Mouse (Mus musculus) layer of hippocampus, adult 18-20 months (tissue): ENCODE measurements around the gene 3110082I17Rik. TPM values are rescaled to one million over a fixed set of nuclear protein-coding genes. Genes with fewer than 3 reads are reported as not detected.

Experiments used
- DNase-seq, 2 experiments: peaks; one replicate each; pipeline ENCODE4 v3.0.0; 2022; ENCODE audit warnings: low spot score in 2 of 2
- total RNA-seq, 2 experiments: library from RNA; stranded (reverse); gene quantifications; 2 replicates each; pipeline ENCODE4 v1.2.3; 2021

3110082I17Rik gene
- total RNA-seq, 2 experiments from 2014 or later: 14.6 to 15.7 TPM

DNA sequence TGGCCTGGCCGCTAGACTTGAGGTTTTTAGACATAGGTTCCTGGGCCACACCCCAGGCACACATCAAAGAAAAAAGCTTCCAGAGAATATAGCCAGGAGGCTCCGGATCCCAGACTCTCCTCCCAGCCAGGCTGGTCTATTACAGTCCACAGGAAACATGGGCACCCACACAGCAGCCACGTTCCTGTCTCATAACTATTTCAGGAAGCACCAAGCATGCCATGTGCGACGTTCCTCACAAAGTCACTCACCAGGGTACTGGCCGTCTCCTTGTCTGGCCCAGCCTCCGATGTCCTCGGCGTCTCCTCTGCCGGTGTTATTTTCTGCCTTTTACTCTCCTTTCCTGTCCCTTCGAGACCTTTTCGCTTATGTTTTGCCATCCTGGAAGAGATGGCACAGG lies 5.2 kb downstream of the 3110082I17Rik start:
- DNase-seq: no peak

DNA sequence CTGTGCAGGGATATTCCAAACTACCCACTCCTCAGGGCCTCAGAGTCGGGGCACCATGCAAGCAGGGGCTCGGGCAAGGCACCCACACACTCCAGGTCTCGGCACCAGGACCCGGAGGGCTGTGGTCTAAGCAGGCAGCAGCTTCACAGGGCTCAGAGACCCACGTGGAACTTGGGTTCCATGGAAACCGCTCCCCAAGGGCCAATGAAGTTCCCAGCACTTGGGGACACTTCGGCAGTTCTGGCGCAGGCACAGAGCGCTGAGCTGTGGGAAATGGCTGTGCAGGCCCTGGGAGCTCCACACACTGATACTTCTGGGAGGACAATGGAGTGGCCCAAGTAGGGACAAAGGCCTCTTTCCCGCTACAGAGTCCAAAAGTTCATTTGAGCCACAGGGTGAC lies 7.3 kb downstream of the 3110082I17Rik start:
- no peak for DNase-seq

DNA sequence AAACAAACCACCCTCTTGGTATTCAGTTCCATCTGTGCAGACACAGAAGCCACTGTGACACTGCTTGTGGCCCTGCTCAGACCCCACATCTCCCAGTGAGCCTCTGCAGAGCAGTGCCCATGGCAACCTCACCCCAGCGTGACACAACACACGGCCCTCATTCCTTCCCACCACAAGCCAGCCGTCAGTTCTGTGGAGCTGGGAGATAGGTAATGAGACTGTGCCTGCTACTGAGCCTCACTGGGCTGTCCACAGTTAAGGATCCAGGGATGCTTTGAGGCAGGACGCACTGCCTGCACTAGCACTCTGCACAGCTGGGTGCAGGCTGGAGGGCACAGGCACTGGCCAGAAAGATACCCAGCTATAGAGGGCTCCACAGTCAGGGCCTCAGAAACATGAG lies 10.4 kb downstream of the 3110082I17Rik start:
- DNase-seq: no peak

DNA sequence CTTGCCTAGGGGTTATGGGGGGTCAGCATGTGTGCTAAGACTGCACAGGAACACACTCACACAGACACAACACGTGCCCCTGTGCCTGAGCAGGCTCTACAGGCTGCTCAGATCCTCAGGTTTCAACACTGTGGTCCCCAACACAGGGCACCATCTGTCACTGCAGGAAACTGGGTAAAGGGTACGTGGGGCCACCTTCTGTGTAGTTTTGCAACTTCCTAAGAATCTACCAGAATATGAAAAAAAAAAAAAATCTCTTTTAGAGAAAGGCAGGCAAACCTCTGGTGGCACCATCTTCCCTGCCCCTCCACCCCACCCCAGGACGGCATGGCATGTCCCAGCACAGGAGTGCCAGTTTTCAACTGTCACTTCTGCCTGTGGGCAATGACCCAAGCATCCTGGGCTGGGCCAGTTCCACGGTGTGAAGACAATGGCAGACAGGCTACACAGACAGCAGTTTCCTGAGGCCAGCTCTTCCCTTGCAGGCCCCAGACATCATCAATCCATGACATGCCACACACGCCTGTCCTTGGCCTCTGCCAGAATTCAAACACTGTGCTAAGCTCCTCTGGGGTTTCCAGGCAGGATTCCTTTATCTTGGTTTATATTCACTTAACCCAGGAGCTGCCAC lies 11.1 kb downstream of the 3110082I17Rik start:
- no peak for DNase-seq

DNA sequence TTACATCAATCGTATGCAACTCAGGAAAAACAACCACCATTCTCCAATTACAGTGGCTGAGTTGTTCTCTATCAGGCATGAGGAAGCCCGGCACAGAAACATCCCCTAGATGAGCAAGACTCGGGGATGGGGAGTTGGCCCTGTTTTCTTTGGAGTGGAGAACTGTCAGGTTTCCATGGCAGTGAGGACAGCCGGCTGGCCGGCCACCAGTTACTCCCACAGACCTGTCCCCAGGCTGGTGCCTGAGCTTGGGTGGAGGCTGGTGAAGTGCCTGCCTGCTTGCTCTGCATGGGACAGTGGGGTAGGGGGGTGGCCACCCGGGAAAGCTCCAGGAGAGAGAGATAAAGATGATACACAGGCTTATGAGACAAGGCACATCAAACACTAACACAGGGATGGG lies 12.3 kb downstream of the 3110082I17Rik start:
- peak in 1 of 2 experiments; percentile 58 for DNase-seq

DNA sequence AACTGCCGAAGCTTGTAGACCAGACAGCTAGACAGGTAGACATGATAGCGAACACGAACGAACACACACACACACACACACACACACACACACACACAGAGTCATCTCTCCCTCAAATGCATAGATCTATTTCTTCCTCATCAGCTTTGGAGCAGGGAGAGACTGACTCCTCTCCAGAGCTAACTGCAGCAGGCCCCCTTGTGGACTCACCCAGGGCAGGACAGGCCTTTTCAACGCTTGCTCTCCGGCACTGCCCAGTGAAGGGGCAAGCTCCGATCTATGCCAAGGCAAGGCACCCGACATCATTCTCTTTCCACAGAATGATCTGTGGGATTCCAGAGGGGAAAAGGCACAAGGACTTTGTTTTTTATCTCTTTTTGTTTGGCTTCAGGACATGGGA lies 15.1 kb downstream of the 3110082I17Rik start:
- no peak for DNase-seq

DNA sequence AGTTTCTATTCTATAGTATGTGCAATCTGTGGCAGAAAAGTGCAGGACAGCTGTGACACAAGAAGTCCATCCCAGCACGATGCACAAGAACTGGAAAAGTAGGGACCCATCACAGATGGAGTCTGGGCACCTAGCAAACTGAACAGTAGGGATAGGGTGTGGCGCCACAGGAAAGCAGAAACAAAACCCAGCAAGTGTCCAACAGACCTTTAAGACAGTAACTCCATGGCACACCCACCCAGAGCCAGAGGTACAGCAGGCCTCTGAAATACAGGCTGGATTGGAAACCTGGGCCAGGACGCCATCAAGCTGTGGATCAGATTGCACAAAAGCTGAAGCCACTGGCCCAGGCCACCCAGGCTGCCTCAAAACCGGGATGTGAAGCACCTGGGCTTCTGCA lies 17.4 kb downstream of the 3110082I17Rik start:
- DNase-seq: no peak

DNA sequence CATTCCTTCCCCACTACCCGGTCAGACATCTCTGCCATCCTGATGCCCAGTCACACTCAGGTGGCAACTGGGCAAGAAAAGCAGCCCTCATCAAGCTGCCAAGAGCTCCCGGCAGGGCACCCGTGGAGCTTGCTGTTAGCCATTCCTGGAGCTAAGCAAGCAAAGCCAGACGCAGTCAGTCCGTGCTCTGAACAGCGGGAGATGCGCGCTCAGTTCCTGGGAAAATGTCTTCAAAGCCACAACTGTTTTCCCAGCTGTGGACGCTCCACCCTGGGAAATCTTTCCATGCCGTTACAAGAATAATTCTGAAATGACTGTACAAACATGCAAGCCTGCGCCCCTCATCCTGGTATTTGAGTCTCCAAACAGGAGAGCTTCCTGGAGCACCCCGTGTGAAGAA lies 17.9 kb downstream of the 3110082I17Rik start:
- DNase-seq: no peak

DNA sequence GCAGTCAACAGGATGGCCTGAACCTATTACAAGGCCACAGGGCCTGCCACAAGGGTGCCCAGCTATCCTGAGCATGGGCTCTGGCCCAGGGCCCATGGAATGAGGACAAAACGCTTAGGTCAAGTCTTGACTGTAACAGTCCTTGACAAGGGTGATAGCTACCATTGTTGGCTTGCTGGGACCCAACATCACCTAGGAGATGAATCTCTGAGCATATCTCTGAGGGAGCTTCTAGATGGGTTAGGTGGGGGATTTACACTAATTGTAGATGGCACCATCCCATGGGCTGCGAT lies 18.7 kb downstream of the 3110082I17Rik start:
- no peak for DNase-seq

DNA sequence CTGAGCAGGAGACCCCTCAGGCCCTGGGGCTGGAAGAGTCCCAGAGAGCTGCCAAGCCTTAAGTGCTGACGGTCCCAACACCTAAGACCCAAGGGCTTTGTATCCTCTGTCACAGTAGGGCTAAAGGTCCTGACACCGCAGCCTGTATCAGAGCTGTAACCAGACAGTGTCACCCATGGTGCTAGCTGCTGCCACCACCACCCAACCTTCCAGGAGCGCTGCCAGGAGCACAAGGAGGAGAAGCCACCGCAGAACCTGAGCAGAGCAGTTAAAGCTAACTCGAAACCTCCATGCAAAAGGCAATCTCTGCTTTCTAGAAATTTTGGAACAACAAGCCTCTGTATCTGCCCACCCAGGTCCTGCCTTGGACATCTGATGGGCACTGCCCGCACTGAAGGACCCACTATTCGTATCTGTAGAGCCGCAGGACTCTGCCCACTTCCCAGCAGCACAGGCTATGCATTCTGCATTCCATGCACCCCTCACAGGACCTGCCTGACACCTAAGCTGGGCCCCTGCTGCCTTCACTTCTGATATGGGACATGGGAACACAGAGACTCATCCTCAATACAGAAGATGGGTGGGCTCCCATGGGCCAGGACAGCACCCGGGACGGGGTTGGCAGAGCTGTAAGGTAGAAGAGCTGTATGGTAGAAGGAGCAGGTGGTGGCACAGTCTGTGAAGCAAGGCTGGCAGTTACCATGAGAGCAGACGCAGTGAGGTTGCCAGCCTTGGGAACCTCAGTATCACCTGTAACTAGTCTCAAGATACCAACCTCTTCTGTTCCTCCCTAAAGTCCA lies 19.2 kb downstream of the 3110082I17Rik start:
- no peak for DNase-seq

DNA sequence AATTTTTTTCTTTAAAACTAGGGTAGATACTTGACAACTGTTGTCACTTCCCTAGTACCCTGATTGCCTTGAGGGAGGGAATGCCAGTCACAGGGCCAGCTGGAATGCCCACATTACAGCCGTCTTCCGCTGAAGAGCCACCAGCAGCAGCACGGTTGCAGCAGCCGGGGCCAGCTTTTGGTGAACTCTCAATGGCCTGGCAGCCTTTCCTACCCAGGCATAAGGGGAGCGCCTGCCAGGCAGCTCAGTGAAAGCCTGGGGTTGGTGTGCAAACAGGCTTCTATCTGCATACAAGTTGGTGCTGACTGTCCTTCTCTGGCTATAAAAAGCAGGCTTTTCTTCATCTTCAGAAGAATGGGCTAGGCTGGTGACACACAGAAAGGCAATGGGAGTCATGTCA lies 19.9 kb downstream of the 3110082I17Rik start:
- DNase-seq: no peak

DNA sequence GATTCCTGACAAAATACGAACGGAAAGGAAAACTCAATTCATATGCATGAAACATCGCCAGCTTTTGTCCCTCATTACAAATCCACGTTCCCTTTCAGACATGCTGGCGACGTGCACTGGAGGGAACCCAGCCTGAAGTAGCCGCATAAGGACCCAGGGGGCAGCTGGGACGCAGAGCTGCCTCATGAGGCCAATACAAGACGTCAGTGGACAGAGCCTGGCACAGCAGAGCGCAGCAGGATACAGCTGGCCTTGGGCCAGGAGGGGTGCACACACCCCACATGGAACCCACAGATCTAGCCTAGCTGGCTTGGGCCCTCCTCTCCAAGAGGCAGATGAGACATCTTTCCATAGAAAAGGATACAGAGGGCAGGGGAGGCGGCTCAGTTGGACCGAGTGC lies 21.9 kb downstream of the 3110082I17Rik start:
- no peak for DNase-seq

DNA sequence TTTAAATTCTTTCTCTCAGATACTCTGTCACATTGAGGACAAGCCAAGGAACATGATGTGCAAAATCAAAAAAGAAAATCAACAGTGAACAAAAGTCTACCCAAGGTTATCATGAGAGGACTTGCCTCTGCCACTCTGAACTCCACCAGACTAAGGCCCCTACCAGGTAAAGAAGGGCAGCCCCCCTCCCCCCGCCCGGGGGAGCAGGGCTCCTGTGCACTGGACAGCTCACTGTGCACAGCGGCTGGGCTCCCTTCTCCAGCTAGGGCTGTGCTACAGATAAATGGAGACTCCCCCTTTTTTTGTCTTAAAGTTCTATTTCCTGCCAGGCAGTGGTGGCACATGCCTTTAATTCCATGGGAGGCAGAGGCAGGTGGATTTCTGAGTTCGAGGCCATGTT lies 22.6 kb downstream of the 3110082I17Rik start:
- no peak for DNase-seq

DNA sequence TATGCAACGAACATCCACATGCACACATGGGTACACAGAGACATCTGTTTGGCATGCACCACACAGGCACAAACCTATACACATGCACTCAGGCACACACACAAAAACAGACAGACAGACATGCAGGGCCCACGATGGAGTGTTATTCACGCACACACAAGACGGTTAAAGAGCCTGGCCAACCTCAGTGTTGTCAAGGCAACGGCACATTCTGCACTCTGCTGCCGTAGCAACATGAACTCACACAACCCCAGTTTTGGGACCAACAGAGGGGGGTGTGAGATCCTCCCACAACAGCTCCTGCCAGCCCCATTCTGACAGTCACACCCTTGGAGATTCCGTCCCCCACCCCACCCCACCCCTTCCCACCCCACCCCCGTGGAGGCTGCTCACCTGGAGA lies 25.4 kb downstream of the 3110082I17Rik start:
- peak; percentile 80 to 92 for DNase-seq

DNA sequence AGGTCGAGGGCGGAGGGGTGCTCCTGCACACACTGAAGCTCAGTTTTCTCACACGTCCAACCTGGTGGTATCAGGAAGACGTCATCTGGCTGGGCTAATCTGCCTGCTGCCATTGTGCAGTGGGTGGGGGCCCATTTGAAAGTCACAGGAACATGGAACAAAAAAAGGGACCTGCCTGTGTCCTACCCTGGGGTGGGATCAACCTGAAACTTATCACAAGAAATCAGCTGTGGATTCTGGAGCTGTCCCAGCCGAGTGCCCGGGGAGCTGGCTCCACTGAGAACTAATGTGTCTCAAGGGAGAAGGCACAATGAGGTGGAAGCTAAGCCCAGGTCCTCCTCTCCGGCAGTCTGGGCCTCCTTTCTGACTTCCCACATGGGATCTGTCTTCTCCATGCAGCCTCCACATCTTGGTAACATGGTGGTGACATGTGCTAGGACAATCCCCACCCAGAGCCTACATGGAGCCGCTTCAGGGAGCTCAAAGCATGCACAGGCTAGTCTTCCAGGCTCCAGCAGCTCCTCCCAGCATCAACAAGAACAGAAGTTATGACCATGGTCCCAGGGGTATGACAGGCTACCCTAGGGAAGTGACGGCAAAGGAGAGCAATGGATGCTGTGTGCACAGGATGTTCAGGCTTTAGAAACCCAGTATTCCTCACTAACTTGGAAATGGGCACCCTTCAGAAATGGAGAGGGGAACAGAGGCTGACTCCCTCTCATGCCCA lies 26.3 kb downstream of the 3110082I17Rik start:
- no peak for DNase-seq

DNA sequence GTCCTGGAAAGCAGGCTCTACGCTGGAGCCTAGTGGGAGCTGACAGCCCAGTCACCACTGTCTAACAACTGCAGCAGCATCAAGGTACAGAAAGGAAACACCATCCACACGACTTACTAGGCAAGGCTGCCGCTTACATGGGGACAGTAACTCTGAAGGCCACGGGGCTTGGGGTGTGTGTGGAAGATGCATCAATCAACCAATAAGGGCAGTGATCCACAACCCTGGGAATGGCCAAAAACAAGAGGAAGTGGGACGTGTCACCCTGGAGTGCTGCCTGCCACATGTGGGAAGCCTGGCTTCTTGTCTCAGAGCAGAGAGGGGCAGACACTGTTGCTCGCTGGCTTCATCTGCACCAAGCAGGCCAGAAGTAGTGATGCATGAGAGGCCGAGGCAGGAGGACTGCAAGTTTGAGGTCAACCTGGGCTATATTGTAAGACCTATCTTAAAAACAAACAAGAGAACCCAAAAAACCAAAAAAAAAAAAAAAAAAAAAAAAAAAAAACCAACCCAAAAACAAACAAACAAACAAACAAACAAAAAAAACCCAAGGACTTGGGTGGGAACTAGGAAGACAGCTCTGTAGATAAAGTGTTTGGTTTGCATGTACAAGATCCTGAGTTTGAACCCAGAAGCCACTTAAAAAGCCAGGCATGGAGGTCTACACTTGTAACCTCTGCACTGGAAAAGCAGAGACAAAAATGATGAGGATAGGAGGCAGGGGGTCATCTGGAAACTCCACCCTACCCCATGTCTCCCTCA lies 27.4 kb downstream of the 3110082I17Rik start:
- no peak for DNase-seq

DNA sequence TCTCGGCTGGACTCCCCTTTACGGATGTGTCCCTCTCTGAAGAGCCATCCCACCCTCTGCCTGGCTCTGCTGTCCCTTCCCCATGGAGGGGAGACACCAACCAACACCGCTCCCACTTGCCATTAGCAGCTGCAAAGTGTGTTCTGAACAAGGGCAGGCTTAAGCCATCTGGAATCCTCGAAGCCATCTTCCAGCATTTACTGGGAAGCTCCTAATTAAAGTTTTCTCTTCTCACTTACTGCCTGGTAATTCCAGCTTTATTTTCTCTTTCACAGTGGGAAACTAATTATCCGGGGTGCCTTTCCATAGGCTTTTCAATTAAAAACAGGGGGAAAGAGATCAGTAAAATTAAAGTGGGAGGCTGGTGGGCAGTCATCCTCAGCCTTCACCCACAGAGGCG lies 28.0 kb downstream of the 3110082I17Rik start:
- DNase-seq: no peak

DNA sequence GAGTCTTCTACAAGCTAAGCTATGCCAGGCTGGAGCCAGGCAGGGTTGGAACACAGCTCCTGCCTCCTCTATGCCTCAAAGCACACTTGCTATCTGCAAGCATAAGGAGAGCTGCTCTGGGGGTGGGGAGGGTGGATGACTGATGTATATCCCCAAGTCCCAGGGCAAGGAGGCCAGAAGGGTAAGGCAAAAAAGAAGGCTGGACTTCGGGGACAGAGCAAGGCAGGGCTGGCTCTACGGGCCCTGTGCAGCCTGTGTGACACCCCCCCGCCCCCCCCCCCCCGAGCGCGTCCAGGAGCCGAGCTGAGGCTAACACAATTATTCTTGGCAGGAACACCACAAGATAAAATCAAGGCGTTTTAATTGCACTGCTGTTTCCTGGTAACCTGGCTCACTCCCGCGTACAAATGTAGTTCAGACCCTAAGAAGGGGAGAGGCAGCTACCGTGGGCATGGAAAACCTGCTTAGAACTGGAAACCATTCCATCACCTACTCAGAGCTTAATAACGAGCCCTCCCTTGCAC lies 30.4 kb downstream of the 3110082I17Rik start:
- DNase-seq: no peak

DNA sequence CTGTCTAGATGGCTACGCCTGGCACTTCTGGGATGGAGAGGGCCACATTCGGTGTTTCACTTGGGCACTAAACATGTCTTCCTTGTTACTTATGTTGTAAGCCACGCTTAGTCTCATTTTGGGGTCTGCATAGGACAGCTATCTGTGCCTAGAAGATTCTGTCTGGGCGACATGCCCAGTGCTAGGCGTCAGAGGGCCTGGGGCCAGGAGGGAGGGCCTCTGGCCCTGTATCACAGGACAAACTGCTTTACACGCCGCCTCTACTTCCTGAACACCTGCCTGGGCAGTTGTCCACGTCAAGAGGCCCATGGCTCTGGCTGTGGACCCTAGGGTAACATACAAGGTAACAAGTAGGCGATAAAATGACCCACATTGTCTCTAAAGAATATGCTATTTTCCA lies 32.3 kb downstream of the 3110082I17Rik start:
- DNase-seq: no peak

DNA sequence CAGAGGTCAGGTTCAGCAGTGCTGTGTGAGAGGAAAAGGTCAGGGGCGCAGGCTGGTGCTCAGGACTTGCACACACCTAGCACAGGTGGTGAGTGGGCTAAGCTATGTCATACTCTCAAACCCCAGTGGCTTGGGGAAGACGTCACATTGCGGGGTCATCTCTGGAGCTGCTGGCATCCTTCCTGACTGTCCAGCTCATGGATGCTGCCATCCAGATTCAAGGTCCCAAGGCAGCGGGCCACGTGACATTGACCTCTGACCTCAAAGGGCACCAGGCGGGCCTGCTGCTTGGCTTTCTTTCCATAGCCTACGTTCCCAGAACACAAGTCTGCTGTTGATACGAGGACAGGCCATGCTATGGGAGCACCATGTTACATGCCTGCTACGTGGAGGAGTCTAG lies 33.3 kb downstream of the 3110082I17Rik start:
- no peak for DNase-seq

DNA sequence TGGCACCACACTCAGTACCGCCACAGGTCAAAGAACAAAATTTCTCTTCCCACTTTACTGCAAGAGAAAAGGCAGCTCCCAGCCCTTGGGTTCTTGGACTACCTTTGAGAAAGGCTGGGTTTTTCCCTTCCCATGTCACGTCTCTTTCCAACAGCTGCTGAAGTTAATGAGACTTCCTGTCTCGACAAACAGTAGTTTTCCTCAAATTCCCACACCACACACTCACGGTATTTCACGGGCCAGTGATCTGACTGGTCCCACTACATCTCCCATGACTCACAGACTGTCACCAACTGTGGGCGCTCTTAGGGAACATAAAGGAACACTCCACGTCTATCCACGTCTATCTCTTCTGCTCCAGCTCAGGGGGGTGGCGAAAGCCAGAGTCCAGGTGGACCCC lies 35.1 kb downstream of the 3110082I17Rik start:
- no peak for DNase-seq
